Mouse (Mus musculus): ENCODE results near the gene Mboat2.

Gene Mboat2

DNA sequence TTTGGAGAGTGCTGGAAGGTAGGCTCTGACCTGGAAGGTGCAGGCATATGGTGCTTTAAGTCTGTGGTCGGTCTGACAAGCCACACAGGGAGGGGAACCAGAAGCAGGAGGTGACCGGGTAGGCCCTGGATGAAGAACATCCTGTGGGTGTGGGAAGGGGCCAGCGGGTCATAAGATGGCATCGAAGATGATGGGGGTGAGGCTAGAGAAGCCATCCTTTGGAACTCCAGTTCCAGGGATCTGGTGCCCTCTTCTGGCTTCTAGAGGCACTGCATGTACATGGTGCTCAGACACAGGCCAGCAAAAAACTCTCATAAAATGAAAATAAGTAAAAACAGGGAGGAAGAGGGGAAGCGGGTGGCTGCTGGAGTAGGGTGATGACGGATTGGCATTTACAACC lies 121.5 kb downstream of the Mboat2 start:
- DNase-seq: no peak

DNA sequence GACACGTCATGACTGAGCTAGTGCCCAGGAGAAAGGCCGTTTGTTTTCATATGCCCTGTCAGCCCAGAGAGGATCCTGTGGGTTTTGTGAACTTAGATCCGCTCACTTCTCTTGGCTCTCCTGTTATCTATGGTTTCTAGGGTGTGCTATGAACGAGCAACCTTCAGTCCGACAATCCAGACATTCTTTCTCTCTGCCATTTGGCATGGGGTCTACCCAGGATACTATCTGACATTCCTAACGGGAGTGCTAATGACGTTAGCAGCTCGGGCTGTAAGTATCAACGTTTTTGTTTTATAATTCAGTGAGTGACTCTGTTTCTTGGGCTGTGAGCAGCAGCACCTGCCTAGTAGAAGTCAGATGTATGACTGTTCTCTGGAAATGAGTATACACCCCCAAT lies 124.5 kb downstream of the Mboat2 start:
- DNase-seq: no peak

DNA sequence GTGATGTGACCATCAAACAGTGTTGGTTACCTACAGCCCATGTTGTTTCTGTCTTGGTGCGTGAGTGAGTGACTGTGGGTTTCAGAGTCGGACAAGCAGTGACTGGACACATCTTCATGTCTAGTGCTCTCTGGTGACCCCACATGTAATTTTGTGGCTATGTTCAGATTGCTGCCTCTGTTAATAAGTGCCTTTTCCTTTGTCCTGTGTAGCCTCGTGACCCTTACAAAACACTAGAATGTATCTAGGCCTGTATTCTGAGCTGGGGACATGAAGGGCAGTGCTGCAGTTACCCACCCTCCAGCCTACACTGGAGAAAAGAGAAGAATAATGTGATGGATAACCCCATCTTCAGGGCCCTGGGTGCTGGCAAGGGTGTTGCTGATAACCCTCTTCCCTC lies 127.8 kb downstream of the Mboat2 start:
- no peak for DNase-seq

DNA sequence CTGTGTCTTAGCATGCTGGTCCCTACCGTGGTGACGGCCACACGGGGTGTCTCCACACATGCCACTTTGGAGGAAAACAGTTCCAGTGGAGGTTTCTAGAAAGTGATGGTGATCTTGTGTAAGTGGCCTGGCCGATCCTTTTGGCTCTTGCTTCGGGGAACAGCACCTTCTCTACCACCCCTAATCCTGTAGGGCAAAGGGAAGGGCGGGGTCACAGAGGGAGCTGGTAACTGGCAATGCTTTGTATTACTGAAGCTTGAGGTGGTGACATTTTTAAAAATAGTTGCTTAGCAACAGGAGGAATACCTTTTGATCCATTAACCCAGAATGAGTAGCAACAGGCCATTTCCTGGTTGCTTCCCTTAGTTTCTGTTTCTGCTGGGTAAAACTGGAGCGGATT lies 131.1 kb downstream of the Mboat2 start:
- peak; percentile 84 for DNase-seq

- no peak for DNase-seq
These were observed 131.8 kb downstream of the Mboat2 start for GRCm38 (mm10) chr12:24962362-24962967.

DNA sequence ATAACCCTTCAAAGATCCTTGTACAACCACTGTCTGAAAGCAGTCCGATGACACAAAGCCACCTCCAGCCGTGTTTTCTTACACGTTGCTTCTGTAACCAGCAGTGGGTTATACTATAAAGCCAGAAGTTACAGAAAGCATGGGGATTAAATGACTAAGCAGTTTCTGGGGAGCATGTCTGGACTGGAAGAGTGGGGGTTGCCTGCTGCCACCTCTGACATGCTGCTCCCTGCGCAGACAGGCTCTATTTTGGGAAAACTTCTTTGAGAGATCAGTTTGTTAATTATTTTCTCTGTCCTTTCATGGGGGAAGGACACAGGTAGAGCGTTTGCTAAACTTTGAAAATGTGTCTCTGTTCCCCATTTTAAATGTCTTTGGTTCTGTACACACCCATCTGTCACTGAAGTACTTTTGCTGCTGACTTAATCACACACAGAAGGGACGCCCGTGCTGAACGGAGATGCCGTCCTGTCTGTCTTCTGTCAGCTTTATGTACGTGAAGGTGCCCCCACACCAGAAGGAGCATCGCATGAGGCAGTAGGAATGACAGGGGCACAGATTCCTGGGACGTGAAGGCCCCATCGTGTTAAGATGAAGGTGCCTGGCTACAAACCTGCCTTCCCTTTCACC lies 132.8 kb downstream of the Mboat2 start:
- DNase-seq: no peak

GRCm38 (mm10) chr12:24965406-24965805 lies 134.7 kb downstream of the Mboat2 start:
- DNase-seq: peak; percentile 48

GRCm38 (mm10) chr12:24966046-24966445 lies 135.4 kb downstream of the Mboat2 start:
- DNase-seq: peak; percentile 89

GRCm38 (mm10) chr12:24971490-24972200 lies 141.0 kb downstream of the Mboat2 start:
- peak; percentile 81 for DNase-seq

- DNase-seq: peak; percentile 62
These were observed 142.0 kb downstream of the Mboat2 start for GRCm38 (mm10) chr12:24972371-24973350.

DNA sequence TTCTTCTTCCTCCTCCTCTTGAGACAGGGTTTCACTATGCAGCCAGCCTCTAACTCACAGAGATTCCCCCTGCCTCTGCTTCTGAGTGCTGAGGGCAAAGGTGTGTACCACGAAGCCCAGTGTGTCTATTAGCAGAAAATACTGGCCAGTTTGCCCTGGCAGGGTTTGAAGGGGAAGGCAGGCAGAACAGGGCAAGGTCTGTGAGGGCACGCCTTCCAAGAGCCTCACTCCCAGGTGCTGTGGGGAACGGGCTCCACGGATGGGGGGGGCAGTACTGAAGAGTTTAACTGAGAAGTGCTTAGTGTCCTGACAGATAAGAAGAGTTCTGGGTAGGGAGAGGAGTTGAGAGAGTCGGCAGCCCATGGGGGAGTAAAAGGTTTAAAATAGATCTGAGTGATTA lies 142.9 kb downstream of the Mboat2 start:
- peak; percentile 81 for DNase-seq

DNA sequence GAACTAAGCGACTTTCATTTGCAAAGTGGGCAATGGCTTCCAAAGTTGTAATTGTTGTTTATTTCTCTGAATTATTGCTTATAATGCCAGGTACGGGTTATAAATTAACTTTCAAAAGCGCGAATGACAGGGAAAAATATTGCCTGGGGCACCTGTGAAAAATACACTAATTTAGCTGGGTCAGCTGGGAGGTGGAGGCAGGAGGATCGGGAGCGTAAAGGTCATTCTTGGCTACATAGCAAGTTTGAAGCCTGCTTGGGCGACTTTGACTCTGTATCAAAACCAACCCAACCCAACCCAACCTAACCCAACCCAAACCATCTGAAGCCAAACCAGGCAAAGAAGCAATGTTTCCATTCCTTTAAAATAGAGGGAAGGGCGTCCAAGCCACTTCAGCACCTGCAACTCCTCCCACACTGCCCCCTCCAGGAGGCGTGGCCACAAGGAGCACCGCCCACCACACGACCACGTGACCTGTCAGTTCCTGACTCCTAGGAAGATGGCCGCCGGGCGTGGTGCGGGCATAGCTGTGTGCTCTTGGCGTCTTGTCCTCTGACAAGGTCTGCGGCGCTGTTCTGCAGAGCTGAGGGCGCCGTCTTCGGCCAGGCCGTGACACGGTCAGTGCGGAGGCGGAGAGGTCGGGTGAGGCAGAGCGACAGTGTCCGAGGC lies 143.9 kb downstream of the Mboat2 start, which contains the start of gene Kidins220:
TSS of gene Kidins220 (plus strand) at position 480 of the 669 bp plus-strand sequence.
- peak; percentile 99 for DNase-seq

DNA sequence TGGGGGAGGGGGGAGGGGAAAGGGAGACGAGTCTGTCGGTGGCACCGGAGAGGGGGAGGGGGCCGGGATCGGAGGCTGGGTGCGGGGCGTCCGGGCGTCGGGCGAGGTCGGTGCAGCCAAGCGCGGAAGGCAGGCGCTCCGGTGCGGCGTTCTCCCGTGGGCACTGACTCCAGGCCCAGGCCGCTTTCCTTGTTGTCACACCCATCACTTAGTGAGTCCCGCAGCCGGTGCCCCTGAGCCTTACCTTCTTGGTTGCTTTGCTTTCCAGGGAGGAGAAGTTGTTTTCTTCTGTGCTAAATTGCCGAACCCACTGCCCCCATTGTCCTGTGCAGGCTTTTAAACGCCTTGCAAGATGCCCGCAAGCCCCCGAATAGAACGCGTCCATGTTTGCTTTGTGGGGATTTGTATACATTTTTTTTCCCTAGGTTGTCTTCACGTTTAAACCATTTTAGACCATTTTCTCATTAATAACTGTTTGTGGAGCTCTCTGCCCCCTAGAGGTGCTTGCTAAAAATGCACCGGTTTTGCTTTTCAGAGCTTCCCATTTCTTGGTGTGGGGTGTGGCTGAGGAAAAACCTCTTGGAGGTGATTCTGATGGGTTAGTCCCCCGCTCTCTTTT lies 144.5 kb downstream of the Mboat2 start:
- DNase-seq: peak; percentile 95

DNA sequence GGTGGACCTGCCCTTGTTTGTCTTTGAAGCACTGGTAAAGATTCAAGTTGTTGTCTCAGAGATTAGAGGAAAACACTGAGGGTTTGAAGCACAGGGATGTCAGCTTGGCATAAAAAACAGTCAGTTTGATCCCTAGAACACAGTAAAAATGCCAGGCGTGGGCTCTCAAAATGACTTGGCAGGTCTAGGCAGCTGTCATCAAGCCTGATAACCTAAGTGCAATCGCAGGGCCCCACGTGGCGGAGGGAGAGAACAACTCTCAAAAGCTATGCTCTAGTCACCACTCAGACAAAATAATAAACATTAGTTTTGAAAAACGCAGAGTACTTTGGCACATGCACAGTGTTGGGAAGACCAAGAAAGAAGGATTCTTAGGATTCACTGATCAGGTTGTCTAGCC lies 154.5 kb downstream of the Mboat2 start:
- peak; percentile 84 for DNase-seq

GRCm38 (mm10) chr12:24995350-24995749 lies 164.7 kb downstream of the Mboat2 start:
- DNase-seq: peak; percentile 61

GRCm38 (mm10) chr12:25005350-25005749 lies 174.7 kb downstream of the Mboat2 start:
- peak; percentile 57 for DNase-seq

DNA sequence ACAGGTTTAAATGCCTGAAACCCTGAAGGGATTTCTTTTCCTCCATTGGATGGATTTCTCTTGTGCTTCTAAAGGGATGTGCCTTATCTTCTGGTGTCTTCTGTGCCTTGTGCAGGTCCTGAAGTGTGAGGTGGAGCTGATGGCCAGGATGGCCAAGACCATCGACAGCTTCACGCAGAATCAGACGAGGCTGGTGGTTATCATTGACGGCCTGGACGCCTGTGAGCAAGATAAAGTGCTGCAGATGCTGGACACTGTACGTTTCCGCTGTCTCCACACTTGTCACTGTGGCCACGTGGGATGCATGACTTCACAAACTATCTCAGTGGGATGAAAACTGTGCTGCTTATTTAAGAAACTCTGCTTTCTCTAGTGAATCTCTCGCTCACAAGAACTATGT lies 179.3 kb downstream of the Mboat2 start:
- peak; percentile 41 for DNase-seq

DNA sequence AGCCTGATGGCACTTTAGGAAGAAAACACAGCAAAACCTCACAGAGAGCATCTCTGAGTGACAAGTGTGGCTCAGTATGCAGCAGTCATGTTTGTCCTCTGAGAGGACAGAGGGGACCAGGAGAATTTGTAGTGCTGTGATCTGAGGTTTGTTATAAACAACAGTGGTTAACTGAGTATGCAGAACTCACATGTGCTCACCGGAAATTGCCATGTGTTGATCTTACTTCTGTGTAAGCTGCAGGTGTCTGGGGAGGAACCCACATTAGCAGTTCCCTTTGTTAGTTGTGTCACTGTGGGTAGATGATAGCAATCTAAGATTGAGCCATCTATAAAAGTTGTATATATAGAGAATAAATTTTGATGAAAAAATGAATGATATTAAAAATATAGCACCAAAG lies 179.7 kb downstream of the Mboat2 start:
- no peak for DNase-seq

- DNase-seq: peak; percentile 79
These were observed 181.2 kb downstream of the Mboat2 start for GRCm38 (mm10) chr12:25011733-25012367.

DNA sequence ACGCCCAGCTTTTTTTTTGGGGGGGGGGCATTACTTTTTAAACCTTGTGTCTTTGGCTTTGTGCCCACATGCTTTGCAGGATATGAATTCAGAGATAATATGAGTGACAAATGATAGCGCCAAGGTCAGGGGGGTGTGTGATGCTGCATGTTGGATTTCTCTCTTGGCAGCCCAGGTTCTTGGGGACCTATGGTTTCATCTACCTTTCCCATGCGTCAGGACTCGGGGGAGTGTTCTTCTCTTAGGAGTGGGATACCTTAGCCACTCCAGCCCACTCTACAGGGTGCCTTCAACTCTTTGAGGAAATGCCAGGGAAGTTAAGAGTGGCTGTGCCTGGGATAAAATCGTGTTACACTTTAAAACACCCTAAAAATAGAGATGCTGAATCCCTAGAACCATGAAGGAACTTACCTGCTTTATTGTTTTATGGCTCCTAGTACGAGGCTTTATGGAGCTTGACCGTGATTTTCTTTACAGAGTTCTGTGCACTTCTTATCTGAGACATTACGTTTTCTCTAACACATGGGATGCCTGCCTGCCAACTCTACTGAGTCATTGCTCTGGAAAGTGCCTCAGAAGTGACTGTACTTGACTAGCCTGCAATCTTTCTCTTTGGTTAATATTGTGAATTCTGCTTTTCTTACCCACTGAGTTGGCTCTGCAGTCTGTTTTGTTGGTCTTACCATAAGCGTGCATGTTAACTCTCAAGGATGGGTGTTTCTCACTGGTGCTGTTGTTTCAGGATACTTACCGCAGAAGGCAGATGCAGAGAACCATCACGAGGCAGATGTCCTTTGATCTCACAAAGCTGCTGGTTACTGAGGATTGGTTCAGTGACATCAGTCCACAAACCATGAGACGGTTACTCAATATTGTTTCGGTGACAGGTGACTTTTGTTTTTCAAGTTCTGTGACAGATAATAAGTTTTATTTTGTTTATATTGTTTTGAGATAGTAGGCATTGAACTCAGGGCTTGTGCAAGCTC lies 182.2 kb downstream of the Mboat2 start:
- peak; percentile 91 for DNase-seq

All from heart, adult 11 months (tissue).